Mouse (Mus musculus): ENCODE data around the gene Fam19a3.

The Fam19a3 gene

GRCm38 (mm10) chr3:104792360-104793270 lies 11.0 kb upstream of the Fam19a3 start:
- no peak for DNase-seq (ENCODE audit: low read depth)

DNA sequence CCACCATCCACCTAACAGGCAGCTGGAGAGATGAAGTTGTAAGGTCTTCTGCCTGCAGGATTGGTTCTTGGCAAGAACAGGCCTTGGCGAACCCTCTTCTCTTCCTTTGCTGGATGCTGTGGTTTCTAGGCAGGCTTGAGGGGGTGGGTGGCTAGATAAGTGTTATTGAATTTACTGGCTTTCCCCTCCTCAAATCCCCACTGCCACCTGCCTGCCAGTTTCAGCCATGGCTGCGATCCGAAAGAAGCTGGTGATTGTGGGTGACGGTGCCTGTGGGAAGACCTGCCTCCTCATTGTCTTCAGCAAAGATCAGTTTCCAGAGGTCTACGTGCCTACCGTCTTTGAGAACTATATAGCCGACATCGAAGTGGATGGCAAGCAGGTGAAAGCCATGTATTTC lies 10.0 kb upstream of the Fam19a3 start:
- no peak for DNase-seq (ENCODE audit: low read depth)

DNA sequence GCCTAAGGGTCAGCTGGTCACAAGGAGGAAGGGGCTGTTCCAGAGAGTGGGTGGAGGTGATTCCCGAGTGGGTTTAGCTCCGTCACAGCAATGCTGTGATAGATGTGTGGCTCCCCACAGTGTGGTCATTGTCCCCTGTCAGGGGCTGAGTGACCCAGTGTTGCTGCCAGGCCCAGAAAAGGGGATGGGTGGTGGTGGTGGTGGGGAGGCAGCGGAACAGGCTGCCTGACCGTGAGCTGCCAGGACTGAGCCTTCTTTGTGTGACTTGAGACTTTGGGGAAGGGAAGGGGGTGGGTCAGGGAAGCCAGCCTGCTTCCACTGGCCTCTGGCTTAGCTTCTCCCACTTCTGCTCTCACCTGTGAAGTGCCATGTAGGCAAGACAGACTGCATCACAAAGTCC lies 9.4 kb upstream of the Fam19a3 start:
- no peak for DNase-seq (ENCODE audit: low read depth)

DNA sequence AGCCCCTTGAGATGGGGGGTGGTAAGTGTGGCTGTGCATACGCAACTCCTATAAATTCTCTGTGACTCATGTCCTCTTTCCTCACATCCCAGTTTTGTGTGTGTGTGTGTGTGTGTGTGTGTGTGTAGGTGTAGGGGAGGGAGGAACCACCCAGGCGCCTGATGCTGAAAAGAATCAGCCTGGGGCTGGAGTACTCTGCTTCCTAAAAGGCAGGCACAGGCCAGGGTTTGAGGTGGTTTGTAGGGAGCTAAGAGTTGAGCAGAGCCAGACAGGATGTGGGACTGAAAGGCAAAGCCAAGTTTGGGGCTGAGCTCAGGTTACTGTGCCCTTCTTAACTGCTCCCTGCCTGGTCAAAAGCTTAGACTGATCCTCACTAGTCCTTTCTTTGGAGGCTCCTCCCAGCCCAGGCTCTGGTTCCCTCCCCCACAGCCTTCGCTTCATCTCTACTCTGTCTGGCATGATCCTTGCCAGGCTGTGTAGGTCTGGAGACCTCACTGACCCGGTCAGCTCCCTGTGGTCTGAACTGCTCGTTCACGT lies 8.8 kb upstream of the Fam19a3 start:
- no peak for DNase-seq (ENCODE audit: low read depth)

DNA sequence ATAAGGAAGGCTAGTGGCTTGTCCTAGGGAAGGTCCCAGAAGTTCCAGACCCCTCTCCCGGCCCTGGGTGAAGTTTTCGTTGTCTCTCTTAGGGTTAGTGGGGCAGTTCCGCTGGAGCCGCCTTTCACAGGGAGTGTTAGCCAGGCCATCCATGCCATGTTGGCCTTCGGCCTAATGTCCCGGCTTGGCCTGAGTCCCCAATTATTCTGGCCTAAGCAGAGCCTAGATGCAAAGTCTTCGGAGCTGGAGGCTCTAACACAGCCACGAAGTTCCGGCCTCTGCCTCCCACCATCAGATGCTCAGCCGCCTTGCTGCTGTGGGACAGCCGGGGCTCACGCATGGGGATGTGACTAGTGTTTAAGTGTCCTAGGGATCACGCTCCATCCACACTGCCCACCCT lies 8.2 kb upstream of the Fam19a3 start:
- DNase-seq (ENCODE audit: low read depth), result no peak

DNA sequence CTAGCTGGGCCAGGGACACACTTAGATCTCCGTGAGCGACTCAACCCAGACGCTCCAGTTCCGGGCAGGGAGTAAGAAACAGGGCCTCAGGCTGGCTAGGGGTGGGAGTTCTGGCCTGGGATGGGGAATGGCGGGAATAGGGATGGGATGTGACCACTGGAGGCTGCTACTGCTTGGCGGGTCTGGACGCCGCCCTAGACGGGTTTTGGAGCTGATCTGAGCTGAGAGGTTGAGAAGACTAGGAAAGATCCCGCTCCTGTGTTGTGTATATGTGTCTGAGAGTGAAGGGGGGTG lies 7.6 kb upstream of the Fam19a3 start:
- DNase-seq (ENCODE audit: low read depth), result no peak

GRCm38 (mm10) chr3:104788561-104789311 lies 7.1 kb upstream of the Fam19a3 start:
- no peak for DNase-seq (ENCODE audit: low read depth)

DNA sequence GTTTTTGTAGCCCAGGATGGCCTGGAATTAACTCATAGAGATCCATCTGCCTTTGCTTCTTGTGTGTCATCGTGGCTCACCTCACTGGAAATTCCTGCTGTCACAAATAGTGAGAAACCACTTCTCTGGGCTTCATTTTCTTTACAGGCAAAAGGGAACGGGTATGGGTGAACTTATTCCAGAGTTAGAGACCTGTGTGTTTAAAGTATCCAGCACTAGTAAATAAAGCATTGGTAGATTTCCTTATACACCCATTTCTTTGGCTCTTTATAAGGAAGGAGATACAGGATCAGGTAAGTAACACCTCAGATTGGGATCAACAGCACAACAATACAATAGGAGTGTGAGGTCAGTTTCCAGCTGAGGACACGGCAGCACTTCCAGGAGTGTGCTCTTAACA lies 6.4 kb upstream of the Fam19a3 start, which contains the start of gene Rhoc:
Rhoc (plus strand) TSS at position 301 of the 400 bp plus-strand sequence.
- DNase-seq (ENCODE audit: low read depth), result no peak

GRCm38 (mm10) chr3:104785284-104785683 lies 3.6 kb upstream of the Fam19a3 start:
- DNase-seq (ENCODE audit: low read depth), result no peak

DNA sequence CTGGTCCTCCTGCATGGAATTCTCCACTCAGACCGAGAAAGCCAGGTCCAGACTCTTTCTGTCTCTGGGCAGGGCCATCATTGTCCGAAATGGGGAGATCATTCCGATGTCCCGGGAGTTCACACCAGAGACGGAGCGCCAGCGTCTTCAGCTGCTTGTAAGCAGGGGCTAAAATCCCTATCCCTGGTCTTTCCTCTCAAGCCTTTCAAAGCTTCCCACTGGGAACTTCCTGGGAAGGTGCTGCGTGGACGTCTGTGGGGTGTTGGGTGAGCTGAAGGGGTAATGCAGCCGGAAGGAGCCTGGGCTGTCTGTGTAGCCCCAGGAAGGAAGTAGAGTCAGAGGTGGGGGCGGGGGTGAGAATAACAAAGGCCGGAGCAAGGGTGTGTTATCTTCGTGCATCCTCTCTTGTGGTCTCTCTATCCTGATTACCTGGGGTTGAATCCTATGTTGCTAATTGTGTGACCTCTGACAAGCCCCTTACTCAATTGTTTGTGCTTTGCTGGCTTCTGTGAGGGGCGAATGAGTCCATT lies 2.4 kb upstream of the Fam19a3 start:
- no peak for DNase-seq (ENCODE audit: low read depth)

- DNase-seq (ENCODE audit: low read depth), result no peak
Observed at GRCm38 (mm10) chr3:104782061-104782681, 531 bp upstream of the Fam19a3 start.

DNA sequence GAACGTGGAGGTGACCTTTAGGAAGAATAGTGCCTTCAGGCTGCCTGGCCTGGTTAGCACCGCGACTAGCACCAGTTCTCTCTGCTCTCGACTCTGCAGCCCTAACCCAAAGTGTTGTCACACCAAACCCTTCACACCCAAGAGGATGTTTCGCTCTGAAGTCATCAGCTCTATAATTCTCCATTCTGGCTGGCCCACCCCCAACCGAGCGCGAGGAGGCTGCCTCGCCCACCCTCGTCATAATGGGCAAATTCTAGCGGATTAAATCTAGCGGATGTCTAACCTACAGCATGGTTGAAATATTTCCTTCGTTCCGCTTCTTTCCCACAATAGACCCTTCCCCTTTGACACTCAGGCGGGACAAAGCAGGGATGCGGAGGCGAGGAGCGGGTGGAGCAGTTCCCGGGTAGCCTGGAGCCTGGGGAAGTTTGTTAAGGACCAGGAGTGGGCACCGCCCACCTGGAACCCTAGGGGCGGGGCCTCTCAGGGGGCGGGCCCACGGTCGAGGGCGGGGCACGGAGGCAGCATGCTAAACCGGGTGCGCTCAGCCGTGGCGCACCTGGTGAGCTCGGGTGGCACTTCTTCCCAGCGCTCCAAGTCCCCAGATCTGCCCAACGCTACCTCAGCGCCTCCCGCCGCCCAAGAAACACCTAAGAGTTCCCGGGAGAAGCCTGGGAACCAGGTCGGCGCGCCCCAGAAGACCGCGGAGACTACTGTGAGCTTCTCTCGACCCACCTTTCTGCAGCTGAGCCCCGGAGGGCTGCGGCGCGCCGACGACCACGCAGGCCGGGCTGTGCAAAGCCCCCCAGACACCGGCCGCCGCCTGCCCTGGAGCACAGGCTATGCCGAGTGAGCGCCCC lies 849 bp downstream of the Fam19a3 start, which contains the start of gene Ppm1j:
Ppm1j (plus strand) TSS at position 496 of the 860 bp plus-strand sequence.
- DNase-seq (ENCODE audit: low read depth), result no peak

DNA sequence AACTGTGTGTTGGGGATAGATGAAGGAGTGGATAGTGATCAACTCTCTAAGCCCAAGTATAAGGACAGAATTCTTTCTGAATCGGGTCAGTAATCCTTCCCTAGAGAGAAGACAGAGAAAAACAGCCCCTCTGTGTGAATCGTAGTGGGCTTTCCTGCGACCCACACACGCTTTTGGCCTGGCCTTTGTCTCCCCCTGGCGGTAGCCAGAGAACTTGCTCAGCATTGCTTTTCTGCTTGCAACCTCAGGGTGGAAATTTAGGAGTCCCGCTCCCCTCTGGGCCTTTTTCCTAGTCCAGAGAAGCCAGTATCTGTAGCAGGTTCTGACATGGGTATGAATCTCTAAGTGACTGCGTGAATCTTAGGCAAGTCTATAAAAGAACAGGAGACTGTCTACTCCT lies 1.7 kb downstream of the Fam19a3 start:
- DNase-seq (ENCODE audit: low read depth), result no peak

- no peak for DNase-seq (ENCODE audit: low read depth)
Observed at GRCm38 (mm10) chr3:104777342-104777741, 4.3 kb downstream of the Fam19a3 start.

- DNase-seq (ENCODE audit: low read depth), result no peak
Observed at GRCm38 (mm10) chr3:104773301-104773700, 8.3 kb downstream of the Fam19a3 start.

DNA sequence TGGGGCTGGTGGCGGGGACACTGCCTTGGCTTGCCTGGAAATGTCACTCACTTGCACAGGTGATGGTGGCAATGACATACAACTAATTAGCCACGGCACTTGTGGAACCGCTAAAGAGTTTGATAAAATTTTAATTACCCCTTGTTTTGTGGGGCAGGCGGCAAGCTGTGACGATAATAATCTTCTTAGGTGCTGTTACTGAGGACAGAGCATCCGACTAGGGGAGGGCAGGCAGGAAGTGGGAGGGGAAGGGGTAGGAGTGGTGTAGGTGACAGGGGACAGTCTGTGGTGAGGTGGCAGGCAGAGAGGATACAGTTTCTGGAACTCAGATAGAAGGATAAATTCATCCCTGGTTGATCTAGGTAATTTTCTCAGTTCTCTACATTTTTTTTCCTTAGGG lies 10.2 kb downstream of the Fam19a3 start:
- DNase-seq (ENCODE audit: low read depth), result no peak

GRCm38 (mm10) chr3:104770918-104771317 lies 10.7 kb downstream of the Fam19a3 start:
- no peak for DNase-seq (ENCODE audit: low read depth)

GRCm38 (mm10) chr3:104770035-104770434 lies 11.6 kb downstream of the Fam19a3 start:
- no peak for DNase-seq (ENCODE audit: low read depth)

DNA sequence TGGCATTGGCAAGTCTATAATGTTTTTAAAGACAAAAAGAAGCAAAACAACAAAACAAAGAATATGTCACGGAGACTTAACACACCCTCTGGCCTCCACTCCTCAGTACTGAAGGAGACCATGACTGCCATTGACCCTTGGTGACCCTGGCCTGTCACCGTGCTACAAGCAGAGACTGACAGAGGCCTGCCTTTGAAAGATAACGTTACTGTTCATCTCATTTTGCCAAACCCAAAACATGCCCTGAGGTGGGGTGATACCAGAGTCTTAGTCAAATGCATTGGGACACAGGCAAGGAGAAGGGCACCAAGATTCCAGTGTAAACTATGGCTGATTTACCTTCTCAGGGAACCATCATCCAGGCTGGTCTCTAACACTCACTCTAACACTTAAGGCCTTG lies 12.5 kb downstream of the Fam19a3 start:
- no peak for DNase-seq (ENCODE audit: low read depth)

- no peak for DNase-seq (ENCODE audit: low read depth)
Observed at GRCm38 (mm10) chr3:104767716-104768115, 13.9 kb downstream of the Fam19a3 start.

GRCm38 (mm10) chr3:104767141-104767540 lies 14.5 kb downstream of the Fam19a3 start:
- DNase-seq (ENCODE audit: low read depth), result no peak

Measured in c-Kit-positive CD71-negative TER-119-negative erythroid progenitor cells, embryonic 14.5 days (primary cell).